Mouse (Mus musculus): Measurements from ENCODE around the gene Uvrag. TPM values are rescaled to one million over a fixed set of nuclear protein-coding genes. Genes with fewer than 3 reads are reported as not detected.

Uvrag gene
- polyA plus RNA-seq, 1 experiment from 2014 or later = 18.7 TPM

DNA sequence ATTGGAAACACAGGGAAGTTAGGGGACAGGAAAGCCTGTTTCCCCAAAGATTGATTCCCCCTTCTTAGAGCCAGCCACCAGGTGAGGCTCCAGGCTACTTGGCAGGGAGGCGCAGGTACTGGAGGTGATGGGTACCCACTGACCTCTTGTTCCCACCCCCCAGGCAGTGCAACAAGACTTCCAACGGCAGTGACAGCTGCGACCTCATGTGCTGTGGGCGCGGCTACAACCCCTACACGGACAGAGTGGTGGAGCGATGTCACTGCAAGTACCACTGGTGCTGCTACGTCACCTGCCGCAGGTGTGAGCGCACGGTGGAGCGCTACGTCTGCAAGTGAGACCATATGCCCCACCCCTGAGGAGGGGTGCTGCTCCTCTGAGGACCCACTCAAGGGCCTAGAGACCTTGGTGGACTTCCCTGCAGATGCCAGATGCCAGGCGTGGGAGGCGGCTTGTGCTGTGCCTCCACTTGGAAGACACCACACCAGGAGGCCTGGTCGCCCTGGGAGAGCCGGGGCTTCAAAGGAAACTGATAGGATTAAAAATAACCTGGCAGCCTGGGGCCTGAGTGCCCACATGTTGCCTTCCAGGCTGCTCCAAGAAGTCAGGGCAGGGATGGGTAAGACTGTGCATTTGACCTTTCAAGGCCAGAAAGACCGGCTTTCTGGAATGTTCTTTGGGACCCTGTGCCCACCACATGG, 287.8 kb downstream of the Uvrag start:
- Histone ChIP-seq H3K4me2 (replicated peaks; ENCODE audit: low read depth, low read length) (no peak overlapping the region), H3K4me3 (ENCODE audit: low read length) (no peak overlapping the region), H3K27ac (ENCODE audit: low read length) (no peak overlapping the region), H3K27me3 (ENCODE audit: insufficient read depth, low read length) (no peaks in the 10 kb centered on the region), H3K36me3 (ENCODE audit: insufficient read depth, low read length) (peaks cover 8% of the 10 kb centered on the region), H3K9me3 (ENCODE audit: low read length) (no peaks in the 10 kb centered on the region), H3K9ac (replicated peaks; ENCODE audit: low read length) (no peak overlapping the region), H3K4me1 (ENCODE audit: insufficient read depth, low read length) (peaks cover 26% of the 10 kb centered on the region)
- no peak for ATAC-seq (ENCODE audit: low FRiP score, low TSS enrichment)
- WGBS = 80% methylated on average over 18 of the region's 18 CpGs

DNA sequence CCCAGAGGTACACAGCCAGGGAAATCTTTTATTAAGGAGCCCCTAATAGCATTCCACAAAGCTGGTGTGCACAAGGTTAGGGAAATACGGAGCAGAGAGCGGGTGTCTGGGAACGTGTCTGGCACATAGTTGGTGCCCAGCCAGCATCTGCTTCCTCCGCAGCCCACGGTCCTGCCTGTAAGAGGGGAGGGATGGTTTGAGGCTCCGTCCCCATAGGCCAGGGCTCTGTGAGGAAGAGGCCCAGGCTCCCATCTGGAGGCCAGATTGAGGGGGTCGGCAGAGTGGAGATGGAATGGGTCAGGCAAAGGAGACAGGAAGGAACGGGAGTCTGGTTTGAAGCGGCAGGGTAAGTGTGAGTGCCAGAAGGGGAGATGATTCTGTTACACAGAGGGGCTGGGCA, 289.7 kb downstream of the Uvrag start:
- H3K27me3 ChIP-seq (ENCODE audit: insufficient read depth, low read length) = no peaks in the 10 kb centered on the region
- 39% methylated on average over 9 of the region's 9 CpGs for WGBS
- 0 out of 2 replicates have a peak overlapping the region, but pooled peaks have one; percentile 15 for H3K27ac ChIP-seq (ENCODE audit: low read length)
- peaks cover 8% of the 10 kb centered on the region for H3K36me3 ChIP-seq (ENCODE audit: insufficient read depth, low read length)
- no peak overlapping the region for H3K4me3 ChIP-seq (ENCODE audit: low read length)
- H3K4me1 ChIP-seq (ENCODE audit: insufficient read depth, low read length) = peaks cover 20% of the 10 kb centered on the region
- no peak overlapping the region for H3K9ac ChIP-seq (replicated peaks; ENCODE audit: low read length)
- peak; percentile 9; the same call in 1 of the 2 replicates for ATAC-seq (ENCODE audit: low FRiP score, low TSS enrichment)
- no peaks in the 10 kb centered on the region for H3K9me3 ChIP-seq (ENCODE audit: low read length)
- H3K4me2 ChIP-seq (replicated peaks; ENCODE audit: low read depth, low read length) = no peak overlapping the region

DNA sequence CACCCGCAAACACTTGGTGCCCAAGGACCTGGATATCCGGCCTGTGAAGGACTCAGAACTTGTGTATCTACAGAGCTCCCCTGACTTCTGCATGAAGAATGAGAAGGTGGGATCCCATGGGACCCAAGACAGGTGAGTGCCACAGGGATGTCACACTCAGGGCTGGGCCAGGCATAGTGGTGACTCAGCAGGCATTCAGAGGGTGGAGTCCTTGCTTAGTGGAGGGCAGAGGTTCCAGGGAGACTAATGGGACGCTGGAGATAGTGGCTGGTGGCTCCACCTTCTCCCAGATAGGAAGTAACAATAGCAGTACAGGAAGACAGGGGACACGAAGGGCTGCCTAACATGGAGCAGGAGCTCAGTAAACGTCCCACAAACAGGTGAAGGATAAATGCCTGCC, 290.6 kb downstream of the Uvrag start:
- no peak for ATAC-seq (ENCODE audit: low FRiP score, low TSS enrichment)
- no peak overlapping the region for H3K9ac ChIP-seq (replicated peaks; ENCODE audit: low read length)
- peaks cover 20% of the 10 kb centered on the region for H3K4me1 ChIP-seq (ENCODE audit: insufficient read depth, low read length)
- H3K4me3 ChIP-seq (ENCODE audit: low read length) = no peak overlapping the region
- no peaks in the 10 kb centered on the region for H3K9me3 ChIP-seq (ENCODE audit: low read length)
- H3K27me3 ChIP-seq (ENCODE audit: insufficient read depth, low read length) = no peaks in the 10 kb centered on the region
- WGBS = 91% methylated on average over 5 of the region's 5 CpGs
- H3K36me3 ChIP-seq (ENCODE audit: insufficient read depth, low read length) = peaks cover 8% of the 10 kb centered on the region
- 0 out of 2 replicates have a peak overlapping the region, but pooled peaks have one; percentile 15 for H3K27ac ChIP-seq (ENCODE audit: low read length)
- no peak overlapping the region for H3K4me2 ChIP-seq (replicated peaks; ENCODE audit: low read depth, low read length)

DNA sequence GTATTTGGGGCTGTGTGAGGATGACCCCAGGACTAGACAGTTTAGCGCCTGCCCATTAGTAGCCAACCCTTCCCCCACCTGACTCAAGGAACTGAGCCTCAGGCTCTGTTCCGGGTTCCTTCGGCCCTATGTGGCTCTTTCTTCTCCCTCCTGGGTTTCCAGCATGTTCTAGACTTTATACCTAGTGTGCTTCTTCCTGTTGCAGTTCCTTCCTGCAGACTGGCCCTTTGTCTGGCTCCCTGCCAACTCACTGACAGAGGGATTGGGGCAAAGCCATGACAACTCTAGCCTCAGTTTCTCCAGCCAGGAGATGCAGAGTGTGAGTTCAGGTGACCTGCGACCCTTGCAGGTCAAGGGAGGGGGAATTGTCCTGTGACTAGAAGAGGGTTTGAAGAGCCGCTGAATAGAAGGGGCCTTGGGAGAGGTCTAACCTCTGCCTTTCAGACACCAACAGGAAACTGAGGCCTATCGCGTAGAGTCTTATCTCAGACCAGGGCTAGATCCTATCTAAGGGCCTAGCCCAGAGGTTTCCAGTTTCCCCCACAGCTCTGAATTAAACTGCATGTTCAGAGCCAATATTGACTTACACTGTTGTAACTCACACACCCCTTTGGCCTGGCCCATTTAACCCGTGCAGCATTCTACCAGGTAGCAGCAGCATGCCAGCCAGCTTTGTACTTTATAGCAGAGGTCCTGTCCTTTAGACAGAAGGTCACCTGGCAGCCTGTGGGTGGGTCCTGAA, 291.9 kb downstream of the Uvrag start:
- 75% methylated on average over 8 of the region's 8 CpGs for WGBS
- H3K27ac ChIP-seq (ENCODE audit: low read length) = no peak overlapping the region

DNA sequence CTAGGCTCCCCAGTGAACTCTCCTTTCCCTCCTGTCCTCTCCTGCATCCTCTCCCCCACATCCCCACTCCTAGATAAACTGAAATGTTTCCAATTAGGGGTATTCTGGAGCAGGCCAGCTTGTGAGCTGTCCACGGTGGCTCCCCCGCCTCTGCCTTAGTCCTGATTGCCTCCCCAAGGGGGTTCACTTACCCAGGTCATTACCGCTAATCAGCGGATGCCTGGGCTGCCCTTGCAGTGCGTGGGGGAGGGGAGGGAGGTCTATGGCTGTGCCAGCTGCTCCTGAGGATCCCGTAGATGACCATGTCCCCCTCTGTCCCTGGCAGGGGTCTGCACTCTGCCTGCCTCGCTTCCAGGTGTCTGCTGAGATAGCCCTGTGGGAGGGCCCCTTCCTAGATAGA, 297.3 kb downstream of the Uvrag start:
- H3K27me3 ChIP-seq (ENCODE audit: insufficient read depth, low read length) = peaks cover 27% of the 10 kb centered on the region

More for the DNA sequence above, 291.9 kb downstream of the Uvrag start:
- Histone ChIP-seq H3K27me3 (ENCODE audit: insufficient read depth, low read length) (no peaks in the 10 kb centered on the region), H3K4me1 (ENCODE audit: insufficient read depth, low read length) (peaks cover 20% of the 10 kb centered on the region), H3K36me3 (ENCODE audit: insufficient read depth, low read length) (peaks cover 8% of the 10 kb centered on the region), H3K9ac (replicated peaks; ENCODE audit: low read length) (no peak overlapping the region), H3K4me3 (ENCODE audit: low read length) (no peak overlapping the region), H3K4me2 (replicated peaks; ENCODE audit: low read depth, low read length) (no peak overlapping the region), H3K9me3 (ENCODE audit: low read length) (no peaks in the 10 kb centered on the region)
- ATAC-seq (ENCODE audit: low FRiP score, low TSS enrichment) = no peak

DNA sequence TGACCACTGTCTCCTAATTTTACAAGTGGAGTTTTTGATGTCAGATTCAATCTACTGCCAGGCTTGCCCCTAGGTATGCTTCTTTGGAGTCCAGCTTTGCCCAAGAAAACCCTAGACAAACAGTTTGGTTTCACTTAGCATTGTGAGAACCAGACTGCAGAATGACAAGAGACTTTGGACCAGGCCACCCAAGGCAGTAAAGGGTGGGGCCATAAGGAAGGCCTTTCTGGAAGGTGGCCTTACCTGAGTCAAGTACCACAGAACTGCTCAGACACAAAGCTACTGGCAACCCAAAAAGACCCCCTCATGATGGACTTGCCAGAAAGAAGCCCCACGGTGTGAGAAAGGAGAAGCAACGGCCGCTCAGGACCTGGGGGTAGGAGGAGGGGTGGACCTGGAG, 297.9 kb downstream of the Uvrag start:
- H3K4me1 ChIP-seq (ENCODE audit: insufficient read depth, low read length) = peaks cover 43% of the 10 kb centered on the region
- no peak overlapping the region; the same call in 1 of the 2 replicates for H3K9ac ChIP-seq (replicated peaks; ENCODE audit: low read length)
- whole genome bisulfite sequencing = 85% methylated on average over 3 of the region's 3 CpGs
- H3K9me3 ChIP-seq (ENCODE audit: low read length) = no peaks in the 10 kb centered on the region
- H3K27ac ChIP-seq (ENCODE audit: low read length) = no peak overlapping the region
- no peaks in the 10 kb centered on the region for H3K36me3 ChIP-seq (ENCODE audit: insufficient read depth, low read length)
- H3K27me3 ChIP-seq (ENCODE audit: insufficient read depth, low read length) = peaks cover 30% of the 10 kb centered on the region
- ATAC-seq (ENCODE audit: low FRiP score, low TSS enrichment) = no peak
- H3K4me3 ChIP-seq (ENCODE audit: low read length) = no peak overlapping the region
- H3K4me2 ChIP-seq (replicated peaks; ENCODE audit: low read depth, low read length) = no peak overlapping the region

More for the DNA sequence above, 297.3 kb downstream of the Uvrag start:
- no peaks in the 10 kb centered on the region for H3K9me3 ChIP-seq (ENCODE audit: low read length)
- WGBS = 24% methylated on average over 7 of the region's 7 CpGs
- no peak overlapping the region for H3K27ac ChIP-seq (ENCODE audit: low read length)
- H3K36me3 ChIP-seq (ENCODE audit: insufficient read depth, low read length) = no peaks in the 10 kb centered on the region
- H3K4me3 ChIP-seq (ENCODE audit: low read length) = no peak overlapping the region
- H3K9ac ChIP-seq (replicated peaks; ENCODE audit: low read length) = no peak overlapping the region
- peak; percentile 21; the same call in 1 of the 2 replicates for ATAC-seq (ENCODE audit: low FRiP score, low TSS enrichment)
- no peak overlapping the region for H3K4me2 ChIP-seq (replicated peaks; ENCODE audit: low read depth, low read length)
- H3K4me1 ChIP-seq (ENCODE audit: insufficient read depth, low read length) = peaks cover 37% of the 10 kb centered on the region

DNA sequence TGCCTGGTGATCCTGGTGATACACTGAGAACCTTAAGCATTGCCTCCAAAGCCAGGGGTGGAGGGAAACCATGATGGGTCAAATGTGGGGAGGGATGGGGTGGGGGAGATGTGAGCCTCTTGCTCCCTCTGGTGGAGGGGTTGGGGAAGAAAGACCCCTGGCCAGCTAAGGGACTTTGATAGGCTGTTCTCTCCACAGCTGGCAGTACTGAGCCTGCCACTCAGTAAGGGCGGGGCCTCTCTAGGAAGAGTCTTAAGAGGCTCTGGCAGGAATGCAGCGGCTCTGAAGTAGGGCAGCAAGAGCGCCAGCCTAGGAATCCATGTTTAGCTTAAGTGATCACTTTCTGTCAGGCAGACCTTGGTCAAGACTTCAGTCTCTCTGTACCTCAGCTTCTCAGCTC, 299.1 kb downstream of the Uvrag start:
- Histone ChIP-seq H3K4me2 (replicated peaks; ENCODE audit: low read depth, low read length) (peak overlapping the region; percentile 97; the same call in 1 of the 2 replicates), H3K9me3 (ENCODE audit: low read length) (no peaks in the 10 kb centered on the region), H3K27me3 (ENCODE audit: insufficient read depth, low read length) (peaks cover 36% of the 10 kb centered on the region), H3K36me3 (ENCODE audit: insufficient read depth, low read length) (no peaks in the 10 kb centered on the region), H3K4me1 (ENCODE audit: insufficient read depth, low read length) (peaks cover 50% of the 10 kb centered on the region), H3K27ac (ENCODE audit: low read length) (no peak overlapping the region), H3K9ac (replicated peaks; ENCODE audit: low read length) (no peak overlapping the region), H3K4me3 (ENCODE audit: low read length) (no peak overlapping the region)
- no peak for ATAC-seq (ENCODE audit: low FRiP score, low TSS enrichment)
- 80% methylated on average over 3 of the region's 3 CpGs for WGBS

DNA sequence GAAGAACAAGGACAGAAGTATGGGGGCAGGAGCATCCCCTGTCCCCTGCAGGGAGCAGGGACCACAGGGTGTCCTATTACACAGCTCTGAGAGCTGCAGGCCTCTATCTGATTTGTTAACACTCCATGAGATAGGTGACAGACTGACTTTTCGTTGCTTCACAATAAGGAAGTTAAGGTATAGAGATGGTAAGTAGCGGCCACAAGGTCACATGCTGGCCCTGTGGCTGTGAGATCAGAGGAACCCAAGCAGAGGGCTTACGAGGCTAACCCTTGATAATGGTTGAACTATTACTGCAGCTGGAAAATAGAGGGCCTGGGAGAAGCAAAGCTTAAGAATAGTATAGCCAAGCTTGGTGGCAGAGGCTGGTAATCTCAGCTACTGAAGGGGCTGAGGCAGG, 300.2 kb downstream of the Uvrag start:
- Histone ChIP-seq H3K27ac (ENCODE audit: low read length) (no peak overlapping the region), H3K4me3 (ENCODE audit: low read length) (peak overlapping the region; percentile 70; the same call in 1 of the 2 replicates), H3K4me2 (replicated peaks; ENCODE audit: low read depth, low read length) (peak overlapping the region; percentile 97; the same call in 1 of the 2 replicates), H3K9ac (replicated peaks; ENCODE audit: low read length) (no peak overlapping the region), H3K36me3 (ENCODE audit: insufficient read depth, low read length) (no peaks in the 10 kb centered on the region), H3K27me3 (ENCODE audit: insufficient read depth, low read length) (peaks cover 46% of the 10 kb centered on the region), H3K4me1 (ENCODE audit: insufficient read depth, low read length) (peaks cover 61% of the 10 kb centered on the region), H3K9me3 (ENCODE audit: low read length) (no peaks in the 10 kb centered on the region)
- no peak for ATAC-seq (ENCODE audit: low FRiP score, low TSS enrichment)
- WGBS = 47% methylated on average over 3 of the region's 3 CpGs

DNA sequence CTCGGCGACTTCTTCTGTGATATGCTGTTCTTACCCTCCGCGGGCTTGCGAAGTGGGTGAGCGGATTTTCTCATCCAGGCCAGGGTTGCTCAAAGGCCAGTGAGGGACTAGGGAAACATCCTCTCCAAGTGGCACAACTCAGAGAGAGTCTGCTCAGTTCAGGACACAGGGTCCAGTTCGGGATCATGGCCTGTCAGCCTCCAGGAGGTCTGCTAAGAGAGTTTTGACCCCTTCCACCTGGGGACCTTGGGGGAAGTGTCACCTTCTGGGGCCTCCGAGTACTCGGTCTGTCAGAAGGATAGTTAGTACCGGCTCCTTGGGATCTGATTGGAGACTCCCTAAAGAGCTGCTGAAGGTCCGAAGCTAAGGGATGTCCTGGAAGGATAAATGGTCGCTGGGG, 301.6 kb downstream of the Uvrag start:
- H3K9ac ChIP-seq (replicated peaks; ENCODE audit: low read length) = peak overlapping the region; percentile 70
- peak overlapping the region; percentile 97 for H3K4me2 ChIP-seq (replicated peaks; ENCODE audit: low read depth, low read length)
- peaks cover 73% of the 10 kb centered on the region for H3K4me1 ChIP-seq (ENCODE audit: insufficient read depth, low read length)
- no peak overlapping the region for H3K27ac ChIP-seq (ENCODE audit: low read length)
- peaks cover 60% of the 10 kb centered on the region for H3K27me3 ChIP-seq (ENCODE audit: insufficient read depth, low read length)
- peak overlapping the region; percentile 70 for H3K4me3 ChIP-seq (ENCODE audit: low read length)
- H3K9me3 ChIP-seq (ENCODE audit: low read length) = no peaks in the 10 kb centered on the region
- H3K36me3 ChIP-seq (ENCODE audit: insufficient read depth, low read length) = no peaks in the 10 kb centered on the region
- no peak for ATAC-seq (ENCODE audit: low FRiP score, low TSS enrichment)
- 5% methylated on average over 12 of the region's 12 CpGs for WGBS

DNA sequence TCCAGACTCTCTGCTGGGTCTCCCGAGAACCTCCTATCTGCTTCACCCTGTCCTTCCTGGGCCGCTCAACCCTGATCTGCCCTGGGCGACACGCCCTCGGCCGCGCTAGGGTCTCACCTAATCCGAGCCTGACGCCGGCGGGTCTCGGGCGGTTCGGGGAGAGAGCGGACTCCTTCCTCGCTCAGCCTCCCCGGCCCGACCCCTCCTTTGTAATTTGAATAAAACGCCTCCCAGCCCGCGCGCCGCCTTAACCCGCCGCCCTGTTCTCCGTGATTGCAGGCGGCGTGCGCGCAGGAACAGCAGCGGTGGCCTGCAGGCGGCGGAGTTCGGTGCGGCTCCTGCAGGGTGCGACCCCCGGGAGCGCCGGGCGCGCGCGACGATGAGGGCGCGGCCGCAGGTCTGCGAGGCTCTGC, 302.2 kb downstream of the Uvrag start:
- peak overlapping the region; percentile 70 for H3K4me3 ChIP-seq (ENCODE audit: low read length)
- under 1% methylated on average over 48 of the region's 48 CpGs for WGBS
- no peak overlapping the region for H3K27ac ChIP-seq (ENCODE audit: low read length)
- H3K4me1 ChIP-seq (ENCODE audit: insufficient read depth, low read length) = peaks cover 72% of the 10 kb centered on the region
- peaks cover 65% of the 10 kb centered on the region for H3K27me3 ChIP-seq (ENCODE audit: insufficient read depth, low read length)
- H3K4me2 ChIP-seq (replicated peaks; ENCODE audit: low read depth, low read length) = peak overlapping the region; percentile 97
- no peaks in the 10 kb centered on the region for H3K9me3 ChIP-seq (ENCODE audit: low read length)
- no peaks in the 10 kb centered on the region for H3K36me3 ChIP-seq (ENCODE audit: insufficient read depth, low read length)
- peak; percentile 36 for ATAC-seq (ENCODE audit: low FRiP score, low TSS enrichment)
- peak overlapping the region; percentile 70 for H3K9ac ChIP-seq (replicated peaks; ENCODE audit: low read length)

Measured in kidney, embryonic 16.5 days (tissue).